Mouse (Mus musculus): ENCODE measurements around the gene Psmb5. TPM values are rescaled to one million over a fixed set of nuclear protein-coding genes. Genes with fewer than 3 reads are reported as not detected.

Gene Psmb5
- polyA plus RNA-seq, 2 experiments = 111 to 205 TPM

- TF ChIP-seq EP300 (IDR thresholded peaks at IDR 0.05; ENCODE audit: low read depth) (no peak), CTCF (IDR thresholded peaks at IDR 0.05; ENCODE audit: low read depth) (no peak)
- Histone ChIP-seq H3K4me2 (ENCODE audit: low read depth) (no peak overlapping the region), H3K4me3 (ENCODE audit: insufficient read depth in 1 of 2, low read depth in 2 of 2, low read length in 2 of 2) (no peak overlapping the region), H3K9me3 (ENCODE audit: control insufficient read depth, low read length) (no peaks in the 10 kb centered on the region), H3K27ac (no peak overlapping the region), H3K36me3 (replicated peaks; ENCODE audit: control insufficient read depth, insufficient read depth, low read depth) (peaks cover 68% of the 10 kb centered on the region), H3K4me1 (replicated peaks; ENCODE audit: control insufficient read depth in 2 of 2, insufficient read depth in 2 of 2, low read length in 1 of 2) (no peaks in the 10 kb centered on the region), H3K9ac (replicated peaks) (no peak overlapping the region), H3K27me3 (ENCODE audit: control insufficient read depth, insufficient read depth, low read length) (peaks cover 3% of the 10 kb centered on the region; the same call in 1 of the 2 replicates)
- ATAC-seq (ENCODE audit: insufficient read depth) (no peak), DNase-seq (ENCODE audit: low read depth in 3 of 3, low spot score in 3 of 3) (no peak)
- 86% methylated on average over 9 of the region's 9 CpGs for WGBS (ENCODE audit: insufficient replicate concordance)
Measured at GRCm38 (mm10) chr14:54644294-54644693, 26.5 kb upstream of the Psmb5 start.

GRCm38 (mm10) chr14:54643011-54643410, 25.2 kb upstream of the Psmb5 start:
- TF ChIP-seq CTCF (IDR thresholded peaks at IDR 0.05; ENCODE audit: low read depth) = no peak
- no peak for TF ChIP-seq EP300 (IDR thresholded peaks at IDR 0.05; ENCODE audit: low read depth)
- no peak for ATAC-seq (ENCODE audit: insufficient read depth)
- Histone ChIP-seq H3K4me2 (ENCODE audit: low read depth) (no peak overlapping the region), H3K9me3 (ENCODE audit: control insufficient read depth, low read length) (no peaks in the 10 kb centered on the region), H3K27ac (no peak overlapping the region), H3K9ac (replicated peaks) (no peak overlapping the region), H3K36me3 (replicated peaks; ENCODE audit: control insufficient read depth, insufficient read depth, low read depth) (peaks cover 59% of the 10 kb centered on the region), H3K4me3 (ENCODE audit: insufficient read depth in 1 of 2, low read depth in 2 of 2, low read length in 2 of 2) (no peak overlapping the region), H3K27me3 (ENCODE audit: control insufficient read depth, insufficient read depth, low read length) (peaks cover 3% of the 10 kb centered on the region; the same call in 1 of the 2 replicates), H3K4me1 (replicated peaks; ENCODE audit: control insufficient read depth in 2 of 2, insufficient read depth in 2 of 2, low read length in 1 of 2) (no peaks in the 10 kb centered on the region)
- WGBS (ENCODE audit: insufficient replicate concordance) = 69% methylated on average over 2 of the region's 2 CpGs
- DNase-seq (ENCODE audit: low read depth in 3 of 3, low spot score in 3 of 3) = no peak

GRCm38 (mm10) chr14:54642224-54642944, 24.6 kb upstream of the Psmb5 start:
- H3K9me3 ChIP-seq (ENCODE audit: control insufficient read depth, low read length) = no peaks in the 10 kb centered on the region

GRCm38 (mm10) chr14:54641305-54641969, 23.6 kb upstream of the Psmb5 start, which contains the start of gene Cdh24:
Cdh24 (minus strand) TSS chr14:54641364.
- WGBS (ENCODE audit: insufficient replicate concordance) = under 1% methylated on average over 52 of the region's 52 CpGs

More at GRCm38 (mm10) chr14:54642224-54642944, 24.6 kb upstream of the Psmb5 start:
- no peak overlapping the region; the same call in 1 of the 2 replicates for H3K4me2 ChIP-seq (ENCODE audit: low read depth)
- peaks cover 53% of the 10 kb centered on the region for H3K36me3 ChIP-seq (replicated peaks; ENCODE audit: control insufficient read depth, insufficient read depth, low read depth)
- TF ChIP-seq EP300 (IDR thresholded peaks at IDR 0.05; ENCODE audit: low read depth) (no peak), CTCF (IDR thresholded peaks at IDR 0.05; ENCODE audit: low read depth) (no peak)
- H3K27ac ChIP-seq = no peak overlapping the region
- DNase-seq (ENCODE audit: low read depth in 3 of 3, low spot score in 3 of 3) (no peak), ATAC-seq (ENCODE audit: insufficient read depth) (no peak)
- 86% methylated on average over 25 of the region's 25 CpGs for WGBS (ENCODE audit: insufficient replicate concordance)
- no peaks in the 10 kb centered on the region for H3K4me1 ChIP-seq (replicated peaks; ENCODE audit: control insufficient read depth in 2 of 2, insufficient read depth in 2 of 2, low read length in 1 of 2)
- no peak overlapping the region for H3K9ac ChIP-seq (replicated peaks)
- H3K27me3 ChIP-seq (ENCODE audit: control insufficient read depth, insufficient read depth, low read length) = peaks cover 3% of the 10 kb centered on the region; the same call in 1 of the 2 replicates
- H3K4me3 ChIP-seq (ENCODE audit: insufficient read depth in 1 of 2, low read depth in 2 of 2, low read length in 2 of 2) = no peak overlapping the region

DNA sequence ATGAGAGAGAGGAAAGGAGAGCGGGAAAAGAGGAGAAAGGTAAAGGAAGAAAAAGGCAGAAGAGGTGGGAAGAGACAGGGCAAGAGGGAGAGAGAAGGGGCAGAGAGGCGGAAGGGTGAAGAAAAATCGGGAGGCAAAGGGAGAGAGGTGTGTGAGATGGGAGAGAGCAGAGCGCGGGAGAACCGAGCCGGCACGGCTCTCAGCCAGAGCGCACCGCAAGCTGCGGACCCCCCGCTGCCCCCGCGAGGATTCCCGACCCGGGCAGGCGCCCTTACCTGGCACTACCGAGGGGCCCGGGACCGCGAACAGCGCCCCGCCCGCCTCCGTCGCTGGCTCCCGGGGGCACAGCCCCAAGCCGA, 23.1 kb upstream of the Psmb5 start, which contains the start of gene Gm17606:
Gene Gm17606, plus strand, starts transcription at position 7 of the 359 bp plus-strand sequence.
- H3K4me1 ChIP-seq (replicated peaks; ENCODE audit: control insufficient read depth in 2 of 2, insufficient read depth in 2 of 2, low read length in 1 of 2) = no peaks in the 10 kb centered on the region
- no peak within 1 kb of the TSS for H3K27ac ChIP-seq
- peak within 1 kb of the TSS; percentile 67 to 77 for H3K4me3 ChIP-seq (ENCODE audit: insufficient read depth in 1 of 2, low read depth in 2 of 2, low read length in 2 of 2)
- peaks cover 3% of the 10 kb centered on the region; the same call in 1 of the 2 replicates for H3K27me3 ChIP-seq (ENCODE audit: control insufficient read depth, insufficient read depth, low read length)
- H3K9me3 ChIP-seq (ENCODE audit: control insufficient read depth, low read length) = no peaks in the 10 kb centered on the region
- peaks cover 38% of the 10 kb centered on the region for H3K36me3 ChIP-seq (replicated peaks; ENCODE audit: control insufficient read depth, insufficient read depth, low read depth)
- ATAC-seq (ENCODE audit: insufficient read depth) (peak; percentile 16; the same call in 1 of the 2 replicates), DNase-seq (ENCODE audit: low read depth in 3 of 3, low spot score in 3 of 3) (no peak)
- peak within 1 kb of the TSS; percentile 100 for H3K4me2 ChIP-seq (ENCODE audit: low read depth)
- TF ChIP-seq CTCF (IDR thresholded peaks at IDR 0.05; ENCODE audit: low read depth) = no peak
- no peak for TF ChIP-seq EP300 (IDR thresholded peaks at IDR 0.05; ENCODE audit: low read depth)
- peak within 1 kb of the TSS; percentile 71 for H3K9ac ChIP-seq (replicated peaks)
- WGBS (ENCODE audit: insufficient replicate concordance) = 1% methylated on average over 26 of the region's 28 CpGs

More at GRCm38 (mm10) chr14:54641305-54641969, 23.6 kb upstream of the Psmb5 start, which contains the start of gene Cdh24:
- TF ChIP-seq CTCF (IDR thresholded peaks at IDR 0.05; ENCODE audit: low read depth) (peak; percentile 94), EP300 (IDR thresholded peaks at IDR 0.05; ENCODE audit: low read depth) (peak; percentile 19; the same call in 1 of the 2 replicates)
- peak; percentile 60 to 74 (median 65) for DNase-seq (ENCODE audit: low read depth in 3 of 3, low spot score in 3 of 3)
- Histone ChIP-seq H3K27ac (no peak within 1 kb of the TSS), H3K9me3 (ENCODE audit: control insufficient read depth, low read length) (no peaks in the 10 kb centered on the region), H3K4me1 (replicated peaks; ENCODE audit: control insufficient read depth in 2 of 2, insufficient read depth in 2 of 2, low read length in 1 of 2) (no peaks in the 10 kb centered on the region), H3K4me2 (ENCODE audit: low read depth) (peak within 1 kb of the TSS; percentile 100), H3K9ac (replicated peaks) (peak within 1 kb of the TSS; percentile 71), H3K27me3 (ENCODE audit: control insufficient read depth, insufficient read depth, low read length) (peaks cover 3% of the 10 kb centered on the region; the same call in 1 of the 2 replicates), H3K36me3 (replicated peaks; ENCODE audit: control insufficient read depth, insufficient read depth, low read depth) (peaks cover 43% of the 10 kb centered on the region), H3K4me3 (ENCODE audit: insufficient read depth in 1 of 2, low read depth in 2 of 2, low read length in 2 of 2) (peak within 1 kb of the TSS; percentile 67 to 77)
- ATAC-seq (ENCODE audit: insufficient read depth) = peak; percentile 89
